Mouse (Mus musculus) heart, embryonic 14.5 days (tissue): Measurements from ENCODE around the gene Gab2. TPM values are rescaled to one million over a fixed set of nuclear protein-coding genes. Genes with fewer than 3 reads are reported as not detected.

Source experiments
- ATAC-seq: fragments of 200-750 bp; cut with Nextera tagmentation; 2 replicates; pipeline ENCODE4 v1.8.0; 2017; ENCODE audit warnings: low read depth, moderate TSS enrichment; ENCODE audit not compliant: insufficient number of reproducible peaks, insufficient read depth, low FRiP score
- H3K27ac ChIP-seq, 2 experiments: fragments of 200-500 bp in 1 of 2; fragments of 300-500 bp in 1 of 2; sonication (generic) in 1 of 2; replicated peaks in 1 of 2; 2 replicates each; pipeline ENCODE4 v1.5.1; 2012 to 2014; ENCODE audit warnings: low read depth in 2 of 2, low read length in 2 of 2, control low read depth in 1 of 2, mild to moderate bottlenecking in 1 of 2, mixed read lengths in 1 of 2; ENCODE audit not compliant: control insufficient read depth in 1 of 2, insufficient read depth in 1 of 2
- H3K27me3 ChIP-seq: fragments of 300-500 bp; sonication (generic); 2 replicates; pipeline ENCODE4 v1.6.1; 2014; ENCODE audit warnings: mild to moderate bottlenecking, low read length, control low read depth; ENCODE audit not compliant: control insufficient read depth, insufficient read depth
- H3K36me3 ChIP-seq: fragments of 300-500 bp; sonication (generic); 2 replicates; pipeline ENCODE4 v1.6.1; 2014; ENCODE audit warnings: mild to moderate bottlenecking, control low read depth, low read length, mixed read lengths; ENCODE audit not compliant: control insufficient read depth, insufficient read depth
- H3K4me1 ChIP-seq, 2 experiments: fragments of 200-500 bp in 1 of 2; fragments of 300-500 bp in 1 of 2; sonication (generic) in 1 of 2; 2 replicates each; pipeline ENCODE4 v1.6.1; 2012 to 2014; ENCODE audit warnings: low read length in 2 of 2, control low read depth in 1 of 2, mixed read lengths in 1 of 2; ENCODE audit not compliant: control insufficient read depth in 2 of 2, insufficient read depth in 2 of 2
- H3K4me2 ChIP-seq: fragments of 300-500 bp; sonication (generic); 2 replicates; pipeline ENCODE4 v1.6.1; 2014; ENCODE audit warnings: mild to moderate bottlenecking, low read length
- H3K4me3 ChIP-seq, 2 experiments: fragments of 200-500 bp in 1 of 2; fragments of 300-500 bp in 1 of 2; sonication (generic) in 1 of 2; 2 replicates each; pipeline ENCODE4 v1.5.1; 2012 to 2014; ENCODE audit warnings: low read length in 2 of 2, mild to moderate bottlenecking in 2 of 2, control low read depth in 1 of 2, low read depth in 1 of 2, moderate library complexity in 1 of 2; ENCODE audit not compliant: control insufficient read depth in 1 of 2, insufficient read depth in 1 of 2
- H3K9ac ChIP-seq: fragments of 300-500 bp; sonication (generic); 2 replicates; pipeline ENCODE4 v1.6.1; 2014; ENCODE audit warnings: mild to moderate bottlenecking, low read length
- H3K9me3 ChIP-seq: fragments of 300-500 bp; sonication (generic); 2 replicates; pipeline ENCODE4 v1.6.1; 2016; ENCODE audit warnings: low read length, control low read depth; ENCODE audit not compliant: control insufficient read depth
- WGBS: fragments of 180-500 bp; shearing (Covaris S2); extraction: QIAGEN DNeasy Blood & Tissue Kit; methylation state at CpG from one replicate; pipeline ENCODE4 v1.1.7; 2014; 5-methylcytosine and 5-hydroxymethylcytosine counted together
- polyA plus RNA-seq: library from polyadenylated mRNA; unstranded; fragments of >200 nt; fragmentation: Nextera tagmentation; extraction: Ambion mirVana; gene quantifications from 2 replicates; pipeline ENCODE4 v1.2.1, GENCODE M21; 2014

The Gab2 gene
- polyA plus RNA-seq, 1 experiment from 2014 or later = 8.8 TPM

GRCm38 (mm10) chr7:97358347-97358746, 277.0 kb downstream of the Gab2 start:
- H3K4me2 ChIP-seq = no peak overlapping the region
- H3K27me3 ChIP-seq = no peaks in the 10 kb centered on the region
- no peak overlapping the region for H3K9ac ChIP-seq
- no peaks in the 10 kb centered on the region for H3K36me3 ChIP-seq
- peaks cover 10 to 15% of the 10 kb centered on the region in 2 experiments; a peak in 3 of 4 replicates for H3K4me1 ChIP-seq
- no peak overlapping the region for H3K4me3 ChIP-seq
- H3K9me3 ChIP-seq = no peaks in the 10 kb centered on the region
- H3K27ac ChIP-seq = no peak overlapping the region
- no peak for ATAC-seq
- WGBS = 73% methylated on average over 4 of the region's 4 CpGs

Other genes with a start within 250 kb of the Gab2 start
- 16.3 and 17.5 TPM in 2 replicates for gene Nars2, start 130.1 kb upstream of the Gab2 start, polyA plus RNA-seq